Mouse (Mus musculus) heart, postnatal 14 days (tissue): ENCODE data around the gene Dnali1. TPM values are rescaled to one million over a fixed set of nuclear protein-coding genes. Genes with fewer than 3 reads are reported as not detected.

Experiments
- DNase-seq, 2 experiments: peaks; one replicate each; pipeline ENCODE4 v3.0.0; 2021 to 2022
- intact Hi-C: fragments of 180-260 bp; cut with DNase I; formaldehyde crosslinking; loops from one replicate; pipeline ENCODE4 v1.15.1; 2025
- total RNA-seq, 2 experiments: library from RNA; stranded (reverse); gene quantifications; 2 replicates each; pipeline ENCODE4 v1.2.3; 2021

Dnali1 gene
- total RNA-seq, 2 experiments from 2014 or later, result 0.22 TPM; not detected in 1

DNA sequence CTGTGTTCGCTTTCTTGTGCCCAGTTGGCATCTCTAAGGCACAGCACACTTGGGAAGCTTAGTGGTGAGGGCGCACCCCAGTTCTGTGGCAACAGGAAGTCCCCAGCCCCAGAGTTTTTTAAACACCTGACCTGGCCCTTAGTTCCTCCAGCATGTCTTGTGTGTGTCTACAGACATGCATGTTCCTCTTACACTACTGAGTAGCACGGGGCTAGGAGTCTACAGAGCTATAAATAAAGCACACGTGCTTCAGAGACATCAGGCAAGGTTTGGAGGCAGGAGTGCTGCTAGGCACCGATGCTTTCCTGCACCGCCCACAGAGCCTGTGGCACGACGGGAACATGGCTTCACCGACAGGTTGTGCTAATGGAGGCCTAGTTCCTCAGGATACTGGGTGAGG lies 10.1 kb downstream of the Dnali1 start:
- intact Hi-C loops, result no loop called here
- DNase-seq, result no peak

DNA sequence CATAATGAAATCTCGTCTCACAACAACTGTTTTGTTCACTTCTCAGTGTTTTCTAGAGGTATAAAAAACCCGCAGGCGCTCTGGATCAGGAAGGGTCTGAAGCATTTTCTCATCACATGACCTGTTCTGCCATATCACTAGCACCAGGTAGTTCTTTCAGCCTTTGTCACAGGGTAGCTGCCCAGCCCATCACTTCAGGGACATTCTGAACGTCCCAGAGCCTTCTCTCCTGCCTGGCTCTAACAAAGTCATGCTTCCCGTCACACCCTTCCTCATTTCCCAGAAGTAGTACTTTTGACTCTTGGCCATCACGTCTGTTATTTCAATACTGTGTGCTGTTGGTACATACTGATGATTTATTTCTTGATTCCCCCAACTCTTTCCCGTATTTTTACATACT lies 21.0 kb downstream of the Dnali1 start:
- no peak for DNase-seq
- intact Hi-C loops, result no loop called here

DNA sequence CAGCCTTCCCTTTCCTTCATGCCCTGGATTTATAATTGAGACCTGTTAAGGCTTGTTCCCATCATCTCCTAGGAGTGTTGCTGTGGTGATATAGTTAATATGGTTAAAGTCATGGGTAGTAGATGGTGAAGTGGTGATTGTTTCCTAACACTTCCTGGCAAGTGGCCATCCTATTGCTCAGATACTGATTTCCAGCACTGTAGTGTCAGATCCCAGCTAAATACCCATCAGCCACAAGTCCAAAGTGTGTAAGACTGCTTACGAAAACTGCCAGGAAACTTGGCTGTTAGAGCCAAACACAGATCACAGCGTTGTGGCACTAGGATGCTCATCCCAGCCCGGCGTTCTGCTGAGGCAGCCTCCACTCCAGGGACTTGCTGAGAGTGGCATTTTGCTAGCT lies 31.2 kb downstream of the Dnali1 start:
- intact Hi-C loops, result no loop called here
- DNase-seq, result no peak

DNA sequence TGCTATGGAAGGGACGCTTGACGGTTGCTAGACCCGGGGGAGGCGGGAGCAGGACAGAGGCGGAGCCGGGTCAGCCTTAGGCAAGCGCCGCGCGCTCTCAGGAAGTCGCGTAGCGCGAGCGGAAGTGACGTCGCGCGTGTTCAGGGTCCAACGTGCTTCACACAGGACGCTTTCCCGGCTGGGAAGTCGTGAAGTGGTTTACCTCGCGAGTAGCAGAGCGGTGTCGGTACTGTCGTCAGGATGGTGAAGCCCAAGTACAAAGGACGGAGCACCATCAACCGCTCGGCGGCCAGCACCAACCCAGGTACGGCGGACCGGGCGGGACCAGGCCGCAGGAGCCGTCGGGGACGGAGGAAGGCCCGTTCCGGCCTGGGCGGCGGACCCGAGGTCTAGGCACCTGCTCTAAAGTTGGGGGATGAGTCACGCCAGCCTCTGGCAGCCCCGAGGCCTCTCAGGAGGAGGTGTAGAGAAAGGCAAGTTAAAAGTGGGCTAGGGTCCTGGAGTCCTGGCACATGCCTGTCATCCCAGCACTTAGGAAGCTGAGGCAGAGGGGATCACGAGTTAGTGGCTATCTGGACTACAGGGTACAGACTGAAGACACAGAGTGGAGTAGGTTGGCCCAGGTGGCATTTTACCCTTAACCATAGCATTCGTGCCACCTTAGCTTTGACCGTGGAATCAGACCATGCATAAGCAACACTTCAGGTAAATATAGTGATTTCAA lies 35.5 kb downstream of the Dnali1 start:
- peak; percentile 92 to 96 for DNase-seq
- intact Hi-C loops, result no loop called here

DNA sequence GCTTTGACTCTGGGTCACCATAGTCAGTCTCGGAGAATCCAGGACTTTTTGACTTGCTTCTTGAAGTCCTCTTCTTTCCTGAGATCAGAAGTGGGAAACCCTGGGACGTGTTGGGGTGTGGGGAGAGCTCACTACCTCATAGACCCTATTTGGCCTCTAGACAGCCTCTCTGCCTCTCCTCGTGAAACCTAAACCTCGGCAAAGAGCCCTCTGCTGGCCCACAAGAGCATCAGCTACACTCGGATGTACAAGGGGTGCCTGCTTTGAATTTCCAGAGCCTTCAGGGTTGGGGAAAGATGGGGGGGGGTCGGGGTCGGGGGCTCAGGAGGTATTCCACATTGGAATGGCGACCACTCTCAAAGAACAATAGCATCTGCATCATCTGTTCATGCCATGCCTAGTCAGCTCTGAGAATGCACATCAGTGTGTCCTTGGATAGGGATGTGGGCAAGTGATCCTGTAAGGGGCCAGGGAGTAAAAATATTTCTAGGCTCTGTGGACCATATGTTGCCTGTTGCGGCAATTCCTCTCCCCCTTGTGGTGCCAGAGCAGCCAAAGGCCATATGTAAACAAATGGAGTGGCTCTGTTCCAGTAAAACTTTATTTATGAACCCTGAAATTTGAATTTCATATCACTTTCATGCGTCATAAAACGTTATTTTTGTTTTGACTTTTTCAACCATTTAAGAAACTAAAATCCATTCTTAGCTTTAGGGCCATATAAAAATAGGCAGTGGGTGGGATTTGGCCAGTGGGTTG lies 44.5 kb downstream of the Dnali1 start:
- DNase-seq, result no peak
- intact Hi-C loops, result no loop called here

DNA sequence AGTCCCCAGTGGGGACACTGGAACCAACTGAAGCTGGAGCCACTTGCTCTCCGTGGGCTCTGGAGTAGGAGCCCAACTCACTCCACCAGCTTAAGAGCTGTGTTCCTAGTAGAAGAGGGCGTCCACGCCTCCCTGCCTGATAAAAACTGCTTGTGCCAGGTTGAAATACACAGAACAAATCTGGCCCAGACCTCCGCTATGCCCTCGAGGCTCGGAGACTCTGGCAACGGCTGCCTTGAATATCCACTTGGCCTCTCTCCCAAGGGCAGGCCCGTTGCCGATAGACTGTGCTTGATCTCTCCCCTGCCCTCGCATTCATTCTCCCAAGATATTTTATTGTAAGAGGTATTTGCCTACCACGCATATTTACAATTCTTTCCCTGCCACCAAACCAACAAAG lies 48.1 kb downstream of the Dnali1 start:
- peak; percentile 19 to 42 for DNase-seq
- intact Hi-C loops, result no loop called here

DNA sequence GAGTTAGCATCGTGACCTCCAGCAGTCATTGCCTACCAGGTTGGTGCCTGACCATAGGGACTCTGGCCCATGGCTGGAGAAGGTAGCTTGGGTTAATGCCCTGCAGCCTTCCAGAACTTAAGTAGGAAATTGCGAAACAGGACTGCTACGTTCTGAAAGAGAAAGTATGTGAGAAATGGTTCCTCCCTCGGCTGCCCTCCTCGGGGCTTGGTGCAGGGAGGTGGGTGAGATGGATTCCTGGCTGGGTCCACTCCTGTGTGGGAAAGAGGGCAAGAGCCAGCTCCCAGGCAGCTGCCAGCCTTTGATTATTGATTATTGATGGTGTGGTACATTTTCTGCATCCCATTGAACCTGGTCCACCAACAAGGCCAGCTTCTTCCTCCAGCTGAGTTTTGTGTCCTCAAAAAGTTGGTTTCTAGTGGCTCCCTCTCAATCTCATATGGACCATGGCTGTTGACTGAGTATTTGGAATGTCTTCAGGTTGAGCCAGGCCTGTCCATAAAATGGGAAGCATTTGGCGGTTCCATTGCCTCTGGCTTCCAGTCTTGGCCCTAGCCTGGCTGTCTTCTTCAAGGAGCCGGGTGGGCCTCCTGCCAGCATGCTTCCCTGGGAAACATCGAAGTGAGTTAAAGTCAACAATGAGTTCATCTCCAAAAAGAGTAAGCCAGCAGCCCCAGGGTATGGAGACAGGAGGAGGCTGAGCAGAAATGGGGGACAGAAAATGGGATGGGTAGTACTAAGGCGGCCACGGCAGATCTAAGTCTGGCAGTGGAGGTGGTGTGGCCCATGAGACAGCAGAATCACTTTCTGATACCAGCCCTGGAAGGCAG lies 49.5 kb downstream of the Dnali1 start, which contains the start of gene Gnl2:
Gene Gnl2 (plus strand): TSS at position 780 of the 830 bp plus-strand sequence.
- intact Hi-C loops, result no loop called here
- peak; percentile 31 to 32 for DNase-seq

DNA sequence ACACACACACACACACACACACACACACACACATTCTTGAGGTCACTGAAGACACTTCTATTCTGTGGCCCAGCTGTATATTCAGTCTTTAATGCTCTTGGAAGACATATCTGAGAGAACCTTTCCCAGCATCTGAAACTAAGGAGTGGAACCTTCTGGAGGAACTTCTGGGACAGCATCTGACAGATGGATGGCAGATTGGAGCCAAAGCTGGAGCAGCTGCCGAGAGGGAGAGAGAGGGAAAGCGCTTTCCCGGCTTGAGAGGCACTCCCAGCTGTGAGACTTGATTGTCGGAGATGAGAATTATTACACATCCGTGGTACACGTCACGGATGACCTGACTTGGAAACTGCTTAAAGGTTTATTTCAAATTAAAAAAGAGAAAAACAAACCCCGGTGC lies 56.8 kb downstream of the Dnali1 start:
- intact Hi-C loops, result no loop called here
- DNase-seq, result no peak

DNA sequence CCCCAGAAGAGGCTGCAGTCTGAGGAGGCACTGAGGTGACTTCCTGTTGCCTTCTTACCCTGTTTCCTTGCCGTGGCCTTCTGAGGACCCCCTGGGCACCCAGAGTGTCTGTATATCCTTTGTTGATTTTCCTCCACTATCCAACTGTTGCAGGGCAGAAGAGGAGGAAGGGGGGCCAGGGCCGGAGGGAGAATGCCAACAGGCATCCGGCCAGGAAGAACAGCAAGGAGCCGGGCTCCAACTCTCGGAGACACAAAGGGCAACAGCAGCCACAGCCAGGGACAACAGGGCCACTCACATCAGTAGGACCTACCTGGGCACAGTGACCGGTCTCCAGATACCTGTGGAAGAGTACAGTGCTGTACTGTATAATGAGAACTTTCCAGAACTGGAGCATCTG lies 57.3 kb downstream of the Dnali1 start:
- no peak for DNase-seq
- intact Hi-C loops, result no loop called here

DNA sequence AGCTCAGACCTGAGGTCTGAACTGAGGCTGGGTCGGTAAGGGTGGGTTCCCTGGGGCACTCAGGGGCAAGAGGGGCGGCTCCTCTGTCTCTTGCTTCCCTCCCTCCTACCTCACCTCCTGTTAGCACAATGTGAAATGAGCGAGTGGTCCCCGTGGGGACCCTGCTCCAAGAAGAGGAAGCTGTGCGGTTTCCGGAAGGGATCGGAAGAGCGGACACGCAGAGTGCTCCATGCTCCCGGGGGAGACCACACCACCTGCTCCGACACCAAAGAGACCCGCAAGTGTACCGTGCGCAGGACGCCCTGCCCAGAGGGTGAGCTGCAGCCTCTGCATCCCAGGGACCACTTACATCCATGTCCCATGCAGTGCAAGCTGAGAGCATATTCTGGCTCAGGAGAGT lies 58.0 kb downstream of the Dnali1 start:
- no peak for DNase-seq
- intact Hi-C loops, result no loop called here

Other genes with a start within 250 kb of the Dnali1 start
- 10 to 100 TPM; 17.5 to 17.9 TPM for gene Yrdc, start 215.0 kb downstream of the Dnali1 start, total RNA-seq
- 10 to 100 TPM; 23.9 to 24.8 TPM for gene 1110065P20Rik, start 214.5 kb downstream of the Dnali1 start, total RNA-seq
- under 1 TPM; 0.10 to 0.17 TPM for gene Maneal, start 203.5 kb downstream of the Dnali1 start, total RNA-seq
- gene Epha10, start 184.8 kb downstream of the Dnali1 start, total RNA-seq, result not detected
- 10 to 100 TPM in 1 of 2 experiments, 1 to 10 TPM in 1; 9.8 to 10.2 TPM for gene 9930104L06Rik, start 128.7 kb downstream of the Dnali1 start, total RNA-seq
- gene Cdca8, start 126.4 kb downstream of the Dnali1 start, total RNA-seq, result 1 to 10 TPM; 3.6 to 7.0 TPM
- gene Rspo1, start 79.3 kb downstream of the Dnali1 start, total RNA-seq, result 1 to 10 TPM; 3.7 to 5.8 TPM
- gene Gnl2, start 49.1 kb downstream of the Dnali1 start, total RNA-seq, result 10 to 100 TPM; 27.1 to 29.8 TPM
- gene Snip1, start 969 bp upstream of the Dnali1 start, total RNA-seq, result 10 to 100 TPM in 1 of 2 experiments, 1 to 10 TPM in 1; 9.0 to 10.4 TPM
- gene Meaf6, start 19.4 kb upstream of the Dnali1 start, total RNA-seq, result 10 to 100 TPM; 22.6 to 24.5 TPM
- 1 to 10 TPM; 3.2 to 4.0 TPM for gene Zc3h12a, start 62.1 kb upstream of the Dnali1 start, total RNA-seq